Mouse (Mus musculus) common myeloid progenitor, adult 5-6 weeks (primary cell): Measurements from ENCODE around the gene Gm5800. TPM values are rescaled to one million over a fixed set of nuclear protein-coding genes. Genes with fewer than 3 reads are reported as not detected.
A peak's percentile ranks its signal among the peaks of the same experiment; 100 is the strongest.
"Not testable (repeated sequence)": the region's sequence is repeated elsewhere in the genome, so short reads cannot be mapped to it uniquely, and the experiment has no call there.

Experiments
- ATAC-seq: replicated peaks from 2 replicates; pipeline ENCODE4 v1.8.0; 2016; ENCODE audit warnings: low read depth, mild to moderate bottlenecking, moderate TSS enrichment, inconsistent platforms; ENCODE audit not compliant: poor library complexity, severe bottlenecking
- total RNA-seq: library from RNA; stranded (forward); fragments of 200-1000, 187-1606 nt; gene quantifications from 2 replicates; pipeline ENCODE4 v1.2.3, GENCODE M21; 2017

The Gm5800 gene
- not detected in 2 replicates for total RNA-seq

- ATAC-seq = no peak
Observed at GRCm38 (mm10) chr14:51717083-51717482, at the start of gene Gm5800. TSS of gene Gm5800 (minus strand) at chr14:51717183.

- no peak for ATAC-seq
Observed at GRCm38 (mm10) chr14:51755944-51756343, 39.0 kb upstream of the Gm5800 start.

DNA sequence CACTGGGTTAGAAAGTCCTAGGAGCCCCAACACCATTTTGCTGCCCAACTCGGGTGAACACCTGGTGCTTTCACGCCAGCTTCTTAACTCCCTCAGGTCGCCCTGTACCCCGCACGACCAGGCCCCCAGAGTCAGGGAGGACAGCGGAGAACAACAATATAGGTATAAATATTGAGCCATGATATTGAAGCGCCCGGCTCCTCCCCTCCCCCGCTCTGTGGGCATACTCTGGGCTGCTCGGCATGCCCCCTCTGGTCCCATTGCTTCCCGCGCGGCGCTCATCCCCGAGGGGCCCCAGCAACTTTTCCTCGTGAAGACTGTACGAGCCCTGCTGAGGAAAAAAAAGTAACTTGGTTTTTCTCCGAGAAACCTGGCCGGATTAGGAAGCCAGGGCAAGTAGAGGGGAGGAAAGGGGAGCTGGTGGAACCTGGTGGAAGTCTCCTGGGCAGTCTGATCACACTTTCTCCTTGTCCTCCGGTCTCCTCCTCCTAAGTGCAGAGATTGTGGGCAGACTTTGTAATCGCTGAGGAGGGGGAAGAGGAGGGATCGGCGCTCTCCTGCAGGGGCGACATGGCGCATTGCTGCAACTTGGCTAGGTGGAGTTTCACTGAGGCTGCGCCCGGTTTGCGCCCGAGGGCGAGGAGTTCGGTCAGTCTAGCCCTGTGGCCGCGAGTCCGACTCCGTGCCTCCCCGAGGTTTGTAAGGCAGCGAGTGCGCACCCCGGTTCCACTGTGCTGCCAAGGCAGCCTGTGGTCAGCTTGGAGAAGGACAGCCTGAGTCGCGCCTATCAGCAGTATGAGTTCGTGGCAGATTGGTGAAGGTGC, 23.6 kb upstream of the Gm5800 start:
- ATAC-seq = peak; percentile 54

- no peak; the same call in 1 of the 2 replicates for ATAC-seq
Observed at GRCm38 (mm10) chr14:51739150-51739993, 22.4 kb upstream of the Gm5800 start.

DNA sequence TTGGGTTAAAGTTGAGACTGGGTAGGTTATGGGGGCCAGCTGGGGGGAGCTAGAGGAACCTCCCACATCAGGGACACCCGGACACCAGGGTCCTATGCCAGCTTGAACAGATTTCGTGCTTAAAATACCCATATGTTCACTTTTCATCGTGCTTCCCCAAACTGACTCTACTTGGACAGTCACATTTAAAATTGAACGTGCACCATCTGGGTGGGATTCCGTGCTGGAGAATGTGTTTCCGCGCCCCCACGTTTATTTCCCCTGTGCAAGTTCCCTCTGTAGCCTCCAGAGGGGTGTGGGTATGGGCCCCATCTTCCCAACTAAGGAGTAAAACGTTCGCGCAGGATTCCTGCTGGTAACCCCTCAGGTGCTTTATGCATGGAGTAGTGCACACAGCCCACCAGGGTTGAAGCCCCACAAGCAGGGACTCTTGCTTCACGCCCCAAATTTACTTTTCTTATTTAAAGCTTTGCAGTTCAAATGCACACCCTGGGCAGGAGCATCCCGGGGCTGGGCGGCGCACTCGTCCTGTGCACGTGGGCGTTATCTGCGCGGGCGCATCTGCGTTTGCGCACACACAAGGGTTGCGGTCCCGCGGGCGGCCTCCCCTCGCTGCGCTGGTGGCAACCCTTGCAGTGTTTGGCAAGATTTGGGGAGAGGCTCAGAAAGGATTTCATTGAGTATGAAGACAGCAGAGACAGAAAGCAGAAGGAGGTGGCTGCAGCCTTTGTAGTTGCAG, 21.6 kb upstream of the Gm5800 start:
- ATAC-seq = peak; percentile 78

DNA sequence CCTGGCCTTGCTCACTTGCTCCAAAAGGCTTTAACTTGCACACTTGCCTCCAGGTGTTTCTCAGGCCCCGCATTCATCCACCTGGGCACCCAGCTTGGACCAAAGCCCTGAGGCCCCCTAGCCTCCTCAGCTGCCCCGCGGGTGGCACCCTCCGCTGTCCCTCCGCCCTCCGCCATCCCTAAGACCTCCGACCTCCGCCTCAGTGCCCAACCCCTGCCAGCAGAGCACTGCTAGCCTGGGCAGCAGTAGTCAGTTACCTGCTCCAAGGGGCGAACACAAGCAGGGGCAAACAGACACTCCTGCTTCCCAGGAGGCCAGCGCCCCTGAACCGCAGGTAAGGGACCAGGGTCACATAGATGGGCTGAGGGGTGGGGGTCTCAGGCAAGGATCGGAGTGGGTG, 21.0 kb upstream of the Gm5800 start:
- no peak for ATAC-seq

DNA sequence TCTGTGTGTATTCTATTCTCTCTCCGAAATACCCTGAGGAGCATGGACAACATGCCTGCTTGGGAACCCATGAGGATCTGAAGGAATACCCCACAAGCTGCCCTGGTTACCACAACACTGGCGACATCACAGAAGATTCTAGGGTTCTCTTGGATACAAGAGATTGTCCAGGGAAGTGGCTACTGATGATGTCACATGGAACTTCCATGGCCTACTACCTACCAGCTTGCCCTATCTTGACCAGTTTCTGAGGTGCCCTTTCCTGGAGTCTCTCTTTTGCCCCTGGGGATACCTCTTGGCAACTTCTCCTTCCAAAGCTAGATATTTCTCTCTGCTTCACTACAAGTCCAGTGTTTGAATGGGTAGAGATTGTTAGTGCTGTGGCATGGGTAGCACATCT, 21.6 kb downstream of the Gm5800 start, which contains the start of gene Gm17079:
Gene Gm17079 (minus strand): TSS at position 101 of the 400 bp plus-strand sequence.
- ATAC-seq = not testable (repeated sequence)

DNA sequence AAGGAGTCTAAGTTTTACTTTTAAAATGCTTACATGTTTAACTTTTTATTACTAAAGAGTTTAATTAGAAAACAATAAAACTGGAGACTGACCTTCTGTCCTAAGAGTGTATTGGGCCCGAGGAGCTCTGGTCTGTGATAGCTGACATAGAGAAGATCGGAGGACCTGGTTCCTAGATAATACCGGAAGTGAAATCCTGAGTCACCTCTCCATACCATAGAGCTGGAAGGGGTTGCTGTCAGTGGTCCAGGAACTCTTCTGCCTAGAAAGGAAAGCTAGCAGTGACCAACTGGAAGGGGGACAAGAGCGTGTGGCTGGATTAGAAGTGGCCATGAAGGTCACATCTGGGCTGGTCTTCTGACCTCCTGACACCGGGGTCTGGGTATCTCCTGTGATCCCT, 39.7 kb downstream of the Gm5800 start:
- no peak for ATAC-seq

Other genes starting within 250 kb of the Gm5800 start
- gene Gm5622, start 164.4 kb downstream of the Gm5800 start, total RNA-seq = not detected in 2 replicates
- gene Gm17175, start 143.1 kb downstream of the Gm5800 start, total RNA-seq = not detected in 2 replicates
- not detected in 2 replicates for gene Gm17174, start 125.0 kb downstream of the Gm5800 start, total RNA-seq
- not detected in 2 replicates for gene Gm17078, start 105.9 kb downstream of the Gm5800 start, total RNA-seq
- gene Gm4181, start 81.5 kb downstream of the Gm5800 start, total RNA-seq = not detected in 2 replicates
- gene Gm17079, start 21.7 kb downstream of the Gm5800 start, total RNA-seq = not detected in 2 replicates
- not detected in 2 replicates for gene Ang4, start 56.4 kb upstream of the Gm5800 start, total RNA-seq
- gene AY358078, start 82.9 kb upstream of the Gm5800 start, total RNA-seq = not detected in 2 replicates
- 0.55 and 3.3 TPM in 2 replicates for gene Ear6, start 136.5 kb upstream of the Gm5800 start, total RNA-seq
- 6.7 and 11.5 TPM in 2 replicates for gene Mettl17, start 167.7 kb upstream of the Gm5800 start, total RNA-seq
- 0.49 TPM in 1 of 2 replicates, not detected in the other for gene Slc39a2, start 175.7 kb upstream of the Gm5800 start, total RNA-seq
- 2.8 and 14.6 TPM in 2 replicates for gene Ndrg2, start 197.0 kb upstream of the Gm5800 start, total RNA-seq
- gene Tppp2, start 201.2 kb upstream of the Gm5800 start, total RNA-seq = not detected in 2 replicates
- not detected in 2 replicates for gene Rnase13, start 205.6 kb upstream of the Gm5800 start, total RNA-seq